Mouse (Mus musculus) cerebellum, adult 2 months (tissue): ENCODE data around the gene Spata21.

Experiments
- CTCF ChIP-seq: fragments of 200-500 bp; IDR thresholded peaks from 2 replicates; pipeline ENCODE4 v1.5.1; 2011; ENCODE audit warnings: low read depth, mild to moderate bottlenecking, control low read depth, low read length, moderate library complexity, borderline replicate concordance; ENCODE audit not compliant: insufficient read depth
- POLR2A ChIP-seq: fragments of 200-500 bp; IDR thresholded peaks from 2 replicates; pipeline ENCODE4 v1.6.1; 2011; ENCODE audit warnings: low read length, control low read depth, borderline replicate concordance; ENCODE audit not compliant: insufficient read depth

DNA sequence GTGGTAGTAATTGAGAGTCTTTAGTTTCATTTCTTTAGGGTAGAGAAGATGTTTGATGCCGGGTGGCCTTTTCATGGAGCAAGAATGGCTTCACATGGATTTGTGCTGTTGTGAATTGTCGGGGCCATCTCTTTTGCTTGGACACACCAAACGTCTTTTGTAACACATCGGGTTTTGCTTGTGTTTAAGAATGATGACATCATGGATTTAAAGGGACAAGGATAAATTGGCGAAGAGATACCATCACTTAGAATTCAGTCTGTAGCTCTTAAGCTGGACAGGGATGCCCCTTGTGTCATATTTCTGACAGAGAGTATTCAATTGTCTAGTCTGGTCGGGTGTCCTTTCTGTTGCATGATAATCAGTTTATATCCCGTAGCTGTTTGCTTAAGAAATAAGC, 61.0 kb downstream of the Spata21 start:
- no peak for TF ChIP-seq CTCF
- no peak for TF ChIP-seq POLR2A
